ENCODE assay signal across 30 mouse cellular contexts in genomic region chr6:140701259-140701658, GRCm38 (mm10). TPM values are rescaled to one million over a fixed set of nuclear protein-coding genes. Genes with fewer than 3 reads are reported as not detected.
DNase-seq lines count a peak whose midpoint lies in the region; ATAC-seq and TF ChIP-seq lines count a peak whose summit lies in the region.
"Had no signal": no experiment of that assay in that cellular context is flagged by ENCODE, and none has a peak within 500 bp of the region (broad histone marks: within the 10 kb centered on the region; RNA-seq: fewer than 3 reads in every experiment).

No protein-coding gene starts in this region.

- H3ac ChIP-seq in myocyte (ENCODE audit: control insufficient read depth, insufficient read length): no peak overlapping the region

- DNase-seq in limb, embryonic 10.5 days (ENCODE audit: low spot score): no peak
- DNase-seq in Muller cell, postnatal 12 days (ENCODE audit: inconsistent ontology term): no peak
- DNase-seq in midbrain, embryonic 10.5 days (ENCODE audit: low spot score): no peak
- DNase-seq: adrenal gland, adult 8-10 months; adrenal gland, postnatal 25 days; B cell, adult 2 months; cerebellum, adult 18-20 months; cerebellum, adult 9-10 months; cerebellum, postnatal 14 days; forebrain, postnatal 0 days; gastrocnemius, adult 2 months; gastrocnemius, postnatal 14 days; heart, adult 11 months had no signal

- no peak overlapping the region for H3K9ac ChIP-seq in limb, embryonic 12.5 days (replicated peaks)
- no peak overlapping the region for H3K9ac ChIP-seq in limb, embryonic 13.5 days
- H3K9ac ChIP-seq: embryonic facial prominence, embryonic 12.5 days; forebrain, postnatal 0 days; hindbrain, embryonic 13.5 days; intestine, embryonic 15.5 days had no signal

- H3K36me3 ChIP-seq in limb, embryonic 12.5 days: no peaks in the 10 kb centered on the region
- H3K36me3 ChIP-seq in limb, embryonic 10.5 days: no peaks in the 10 kb centered on the region
- no peaks in the 10 kb centered on the region for H3K36me3 ChIP-seq in limb, embryonic 13.5 days
- no peaks in the 10 kb centered on the region for H3K36me3 ChIP-seq in myocyte (ENCODE audit: control insufficient read depth, insufficient read depth)
- no peaks in the 10 kb centered on the region for H3K36me3 ChIP-seq in midbrain, embryonic 10.5 days
- H3K36me3 ChIP-seq: embryonic facial prominence, embryonic 12.5 days; hindbrain, embryonic 10.5 days; hindbrain, embryonic 13.5 days; intestine, embryonic 15.5 days had no signal

- H3K4me1 ChIP-seq in limb, embryonic 12.5 days (replicated peaks): peaks cover 26% of the 10 kb centered on the region
- H3K4me1 ChIP-seq in limb, embryonic 10.5 days: peaks cover 16% of the 10 kb centered on the region; the same call in 1 of the 2 replicates
- peaks cover 42% of the 10 kb centered on the region for H3K4me1 ChIP-seq in limb, embryonic 13.5 days
- H3K4me1 ChIP-seq in midbrain, embryonic 10.5 days: no peaks in the 10 kb centered on the region
- H3K4me1 ChIP-seq: hindbrain, embryonic 10.5 days; intestine, embryonic 15.5 days had no signal

- peaks cover 4% of the 10 kb centered on the region; the same call in 1 of the 2 replicates for H3K9me3 ChIP-seq in limb, embryonic 12.5 days
- H3K9me3 ChIP-seq in limb, embryonic 10.5 days (replicated peaks): no peaks in the 10 kb centered on the region
- H3K9me3 ChIP-seq in limb, embryonic 13.5 days: peaks cover 10% of the 10 kb centered on the region
- H3K9me3 ChIP-seq in midbrain, embryonic 10.5 days (replicated peaks): no peaks in the 10 kb centered on the region
- H3K9me3 ChIP-seq: embryonic facial prominence, embryonic 12.5 days; hindbrain, embryonic 13.5 days; intestine, embryonic 15.5 days had no signal

- 61% methylated on average over 6 of the region's 6 CpGs for whole genome bisulfite sequencing in limb, embryonic 12.5 days
- 85% methylated on average over 6 of the region's 6 CpGs for WGBS in limb, embryonic 10.5 days
- WGBS in limb, embryonic 13.5 days: 48% methylated on average over 6 of the region's 6 CpGs
- 87% methylated on average over 6 of the region's 6 CpGs for WGBS in midbrain, embryonic 10.5 days

- no peak for ATAC-seq in limb, embryonic 12.5 days (ENCODE audit: insufficient number of reproducible peaks, insufficient read depth, low FRiP score, low TSS enrichment, low read depth)
- no peak for ATAC-seq in limb, embryonic 13.5 days (ENCODE audit: low FRiP score, low read depth)
- ATAC-seq: activated CD4-positive, CD25-positive, alpha-beta regulatory T cell, adult 4 months; CD4-positive, CD25-positive, alpha-beta regulatory T cell, adult 4 months; forebrain, embryonic 14.5 days; forebrain, postnatal 0 days; hindbrain, embryonic 16.5 days; intestine, embryonic 15.5 days had no signal

- 0 out of 2 replicates have a peak overlapping the region, but pooled peaks have one; percentile 50 for H3K27ac ChIP-seq in limb, embryonic 12.5 days
- no peak overlapping the region for H3K27ac ChIP-seq in limb, embryonic 10.5 days
- H3K27ac ChIP-seq in limb, embryonic 13.5 days: peak overlapping the region; percentile 44; the same call in 1 of the 2 replicates
- no peak overlapping the region for H3K27ac ChIP-seq in midbrain, embryonic 10.5 days (replicated peaks)
- H3K27ac ChIP-seq: embryonic facial prominence, embryonic 12.5 days; gastrocnemius, adult 2 months; hindbrain, embryonic 10.5 days; hindbrain, embryonic 13.5 days; intestine, embryonic 15.5 days had no signal

- no peak overlapping the region for H3K4me3 ChIP-seq in limb, embryonic 12.5 days (replicated peaks)
- H3K4me3 ChIP-seq in limb, embryonic 10.5 days: no peak overlapping the region
- no peak overlapping the region for H3K4me3 ChIP-seq in limb, embryonic 13.5 days
- H3K4me3 ChIP-seq in myocyte: no peak overlapping the region
- H3K4me3 ChIP-seq in midbrain, embryonic 10.5 days: no peak overlapping the region
- H3K4me3 ChIP-seq: embryonic facial prominence, embryonic 12.5 days; gastrocnemius, adult 2 months; hindbrain, embryonic 10.5 days; hindbrain, embryonic 13.5 days; intestine, embryonic 15.5 days had no signal

- no peak overlapping the region for H3K4me2 ChIP-seq in limb, embryonic 12.5 days
- no peak overlapping the region for H3K4me2 ChIP-seq in limb, embryonic 13.5 days (replicated peaks)
- H3K4me2 ChIP-seq in myocyte (ENCODE audit: low read depth): no peak overlapping the region
- H3K4me2 ChIP-seq: embryonic facial prominence, embryonic 12.5 days; heart, embryonic 11.5 days; hindbrain, embryonic 13.5 days; intestine, embryonic 15.5 days had no signal

- no peaks in the 10 kb centered on the region for H3K79me2 ChIP-seq in myocyte (ENCODE audit: control insufficient read depth, insufficient read depth)

- TF ChIP-seq POLR2A in myocyte (IDR thresholded peaks at IDR 0.05; ENCODE audit: insufficient read length, low read depth): no peak

- H3K27me3 ChIP-seq in limb, embryonic 12.5 days: no peaks in the 10 kb centered on the region
- H3K27me3 ChIP-seq in limb, embryonic 10.5 days (ENCODE audit: low read depth, poor library complexity, severe bottlenecking): no peaks in the 10 kb centered on the region
- no peaks in the 10 kb centered on the region for H3K27me3 ChIP-seq in limb, embryonic 13.5 days
- no peaks in the 10 kb centered on the region for H3K27me3 ChIP-seq in myocyte (ENCODE audit: control insufficient read depth, insufficient read depth, insufficient read length)
- no peaks in the 10 kb centered on the region for H3K27me3 ChIP-seq in midbrain, embryonic 10.5 days (ENCODE audit: low read depth, poor library complexity, severe bottlenecking)
- H3K27me3 ChIP-seq: embryonic facial prominence, embryonic 12.5 days; hindbrain, embryonic 13.5 days; intestine, embryonic 15.5 days had no signal

TF ChIP-seq in myocyte, 11 proteins besides CTCF, POLR2A, EP300 and RAD21:
- TF ChIP-seq SRF (IDR thresholded peaks at IDR 0.05; ENCODE audit: control insufficient read depth, insufficient read length, low read depth): no peak
- no peak for TF ChIP-seq TCF12 (IDR thresholded peaks at IDR 0.05; ENCODE audit: insufficient read depth, poor library complexity, severe bottlenecking)
- peak in 2 of 3 experiments; percentile 67 to 72 for TF ChIP-seq MYOD1 (IDR thresholded peaks at IDR 0.05; ENCODE audit: control insufficient read depth in 1 of 3, insufficient read length in 2 of 3, low read depth in 2 of 3)
TF ChIP-seq in myocyte: peak in this region for 1.

RNA-seq across cellular contexts. Expression of gene Gm11077, which starts 27.8 kb away (rescaled TPM):
- polyA plus RNA-seq in limb, embryonic 12.5 days (2016; fragmentation: Nextera tagmentation; extraction: Ambion mirVana): not detected in 2 replicates
- polyA plus RNA-seq in limb, embryonic 10.5 days (2016; fragmentation: Nextera tagmentation; extraction: Ambion mirVana): not detected in 2 replicates
- not detected in 2 replicates for polyA plus RNA-seq in limb, embryonic 13.5 days (2015; fragmentation: Nextera tagmentation; extraction: Ambion mirVana)
- polyA plus RNA-seq in myocyte (2012; fragmentation: generic; extraction: Trizol): not detected
- not detected in 2 replicates for polyA plus RNA-seq in midbrain, embryonic 10.5 days (2016; fragmentation: Nextera tagmentation; extraction: Ambion mirVana)
- polyA plus RNA-seq: activated CD4-positive, CD25-positive, alpha-beta regulatory T cell, adult 4 months; brain, embryonic 14.5 days; CD4-positive, CD25-positive, alpha-beta regulatory T cell, adult 4 months; embryonic facial prominence, embryonic 12.5 days; forebrain, embryonic 11.5 days; forebrain, embryonic 14.5 days; forebrain, postnatal 0 days; frontal cortex, adult 2 months; heart, embryonic 11.5 days; heart, embryonic 14.5 days; heart, postnatal 0 days; hindbrain, embryonic 10.5 days; hindbrain, embryonic 13.5 days; hindbrain, embryonic 16.5 days; intestine, embryonic 15.5 days had no signal

Comparison
In these comparisons a context has a peak if more than half of its experiments do, and no peak if none do; other contexts are left out.
1. H3K27ac ChIP-seq: peak in limb, embryonic 12.5 days (single experiment) and limb, embryonic 13.5 days (single experiment); none in limb, embryonic 10.5 days (single experiment) and midbrain, embryonic 10.5 days (single experiment).